Mouse (Mus musculus): ENCODE results near the gene Tmprss6.
A peak's percentile ranks its signal among the peaks of the same experiment; 100 is the strongest.

Gene Tmprss6

DNA sequence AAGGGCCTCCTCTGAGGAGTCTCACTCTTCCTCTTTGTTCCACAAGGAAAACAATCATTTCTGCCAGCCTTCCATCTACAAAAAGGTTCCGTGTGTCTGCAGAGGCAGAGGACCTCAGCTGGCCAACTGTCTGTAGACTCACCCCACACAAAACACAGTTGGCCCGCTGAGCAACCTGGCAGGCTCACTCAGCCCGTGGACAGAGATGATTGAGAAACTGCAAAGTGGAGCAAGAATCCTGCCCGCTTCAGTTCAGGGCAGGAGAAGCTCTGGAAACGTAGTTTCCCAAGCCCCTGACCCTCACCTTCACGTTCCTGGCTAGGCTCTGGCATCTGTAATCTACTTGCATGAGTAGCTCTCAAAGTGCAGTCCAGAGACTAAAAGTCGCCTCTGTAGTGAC is 21.3 kb downstream of the Tmprss6 start:
- DNase-seq (ENCODE audit: low spot score): no peak

DNA sequence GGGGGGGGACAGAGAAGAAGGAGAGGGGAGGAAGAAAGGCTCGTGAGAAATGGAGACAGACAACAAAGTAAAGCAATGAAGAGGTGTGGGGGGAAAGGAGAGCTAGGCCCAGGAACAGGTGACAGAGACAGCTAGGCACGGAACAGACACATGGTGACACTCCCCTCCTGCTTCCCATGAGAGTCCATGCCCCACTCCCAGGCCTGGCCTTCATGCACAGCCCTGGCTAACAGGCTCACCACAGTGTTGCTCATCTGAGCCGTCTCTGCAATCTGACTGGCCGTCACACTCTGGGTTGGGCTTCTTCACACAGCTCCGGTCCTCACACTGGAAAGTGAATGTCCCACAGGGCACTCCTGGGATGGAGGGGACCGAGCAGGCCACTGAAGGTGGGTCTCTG is 24.6 kb downstream of the Tmprss6 start:
- no peak for DNase-seq (ENCODE audit: low spot score)

DNA sequence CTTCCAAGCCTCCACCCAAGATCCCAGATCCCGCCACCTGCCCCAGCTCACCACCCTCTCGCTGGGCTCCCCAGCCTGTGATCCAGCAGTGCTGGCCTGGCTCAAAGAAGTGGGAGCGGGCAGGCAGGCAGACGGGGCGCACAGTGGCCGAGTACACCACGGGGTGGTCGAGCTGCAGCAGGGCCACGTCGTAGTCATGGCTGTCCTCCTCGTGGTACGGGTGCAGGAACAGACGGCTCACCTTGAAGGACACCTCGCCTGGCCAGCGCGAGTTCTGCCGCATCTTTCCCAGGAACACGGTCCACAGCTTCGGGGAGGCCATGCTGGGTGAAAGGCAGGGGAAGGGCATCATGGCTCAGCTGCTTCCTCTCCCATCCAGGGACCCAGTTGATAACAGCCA is 26.2 kb downstream of the Tmprss6 start:
- no peak for DNase-seq (ENCODE audit: low spot score)

DNA sequence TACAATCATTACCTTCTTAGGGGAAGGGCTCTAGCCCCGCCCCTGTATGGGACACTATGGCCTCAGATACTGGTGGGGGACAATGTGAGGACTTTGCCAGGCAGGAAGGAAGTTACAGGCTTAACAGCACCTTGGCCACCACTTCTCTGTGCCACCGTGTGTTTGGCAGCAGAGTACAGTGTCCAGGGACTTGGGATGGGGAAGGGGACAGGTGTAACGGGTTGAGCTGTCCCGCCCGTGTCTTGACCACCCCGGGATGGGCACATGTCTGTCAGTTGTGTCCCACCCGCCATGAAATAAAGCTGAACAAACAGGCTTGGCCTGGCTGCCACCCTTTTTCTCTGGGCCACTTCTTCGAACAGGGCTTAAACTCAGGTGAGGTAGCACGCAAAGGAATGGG is 29.5 kb downstream of the Tmprss6 start:
- no peak for DNase-seq (ENCODE audit: low spot score)

DNA sequence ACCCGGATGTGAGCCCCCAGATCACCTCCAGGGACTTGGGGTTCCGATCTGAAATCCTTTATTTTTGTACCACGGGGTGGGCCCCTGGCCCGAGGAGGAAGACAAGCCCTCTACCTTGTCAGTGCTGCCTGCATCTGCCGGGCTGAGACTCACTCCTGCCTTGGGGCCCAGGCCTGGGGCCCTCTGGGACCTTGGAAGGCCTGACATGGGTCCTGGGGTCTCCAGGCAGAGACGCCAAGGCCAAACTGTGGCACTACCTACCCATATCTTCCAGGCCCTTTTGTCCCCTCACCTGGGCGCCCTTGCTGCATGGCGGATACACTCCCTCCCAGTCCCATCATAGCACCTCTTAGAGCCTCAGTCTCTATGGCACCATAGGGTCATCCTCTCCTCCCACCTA is 29.9 kb downstream of the Tmprss6 start:
- no peak for DNase-seq (ENCODE audit: low spot score)

DNA sequence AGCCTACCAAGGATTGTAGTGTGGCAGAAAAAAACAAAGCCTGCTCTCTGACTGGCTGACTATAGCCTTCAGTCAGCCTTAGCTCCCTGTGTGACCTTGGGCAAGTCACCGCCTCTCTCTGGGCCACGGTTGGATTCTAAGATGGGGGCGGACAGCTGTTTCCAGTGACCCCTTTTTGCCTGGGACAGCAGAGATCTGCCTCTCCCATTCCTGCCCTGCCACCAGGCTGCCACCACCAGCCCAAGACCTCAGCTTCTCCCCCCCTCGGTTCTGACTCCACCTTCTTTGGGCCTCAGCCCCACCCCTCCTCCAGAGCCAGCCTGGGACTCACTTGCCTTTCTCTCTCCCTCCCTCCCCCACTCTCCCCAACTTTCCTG is 30.4 kb downstream of the Tmprss6 start:
- DNase-seq (ENCODE audit: low spot score): no peak

DNA sequence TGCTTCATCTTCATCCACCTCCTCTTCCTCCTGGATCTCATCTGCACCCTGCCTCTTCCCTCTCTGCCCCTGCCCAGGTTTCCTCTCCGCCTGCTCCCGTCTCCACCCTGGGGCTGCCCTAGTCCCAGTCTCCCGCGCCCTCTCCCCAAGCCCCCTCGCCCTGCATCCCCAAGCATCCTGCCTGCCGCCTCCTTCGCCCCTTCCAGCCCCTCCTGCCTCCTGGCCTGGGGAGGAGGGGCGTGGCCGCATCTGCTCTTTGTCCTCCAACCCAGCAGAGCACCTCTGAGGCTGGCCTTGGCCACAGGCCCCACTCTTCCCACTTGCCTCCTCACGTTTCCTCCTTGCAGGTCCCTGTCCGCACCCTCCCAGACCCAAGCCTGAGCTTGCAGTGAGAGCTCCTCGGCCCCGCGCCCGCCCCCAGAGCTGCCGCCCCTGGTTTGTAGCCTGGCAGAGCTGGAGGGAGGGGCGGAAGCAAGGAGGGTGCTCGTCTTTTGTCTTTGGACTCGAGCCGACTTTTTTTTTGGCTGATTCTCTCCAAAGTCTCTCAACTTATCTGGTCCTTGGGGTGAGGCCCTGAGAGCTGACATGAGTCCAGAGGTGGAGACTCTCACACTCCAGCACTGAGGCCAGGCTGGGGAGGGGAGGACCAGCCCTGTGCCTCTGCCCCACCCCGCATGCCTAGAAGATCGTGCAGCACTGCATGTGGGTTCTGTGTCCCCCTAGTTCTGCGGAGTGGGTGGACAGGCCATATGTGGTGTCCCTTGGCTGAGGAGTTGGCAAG is 31.0 kb downstream of the Tmprss6 start:
- DNase-seq (ENCODE audit: low spot score): no peak

DNA sequence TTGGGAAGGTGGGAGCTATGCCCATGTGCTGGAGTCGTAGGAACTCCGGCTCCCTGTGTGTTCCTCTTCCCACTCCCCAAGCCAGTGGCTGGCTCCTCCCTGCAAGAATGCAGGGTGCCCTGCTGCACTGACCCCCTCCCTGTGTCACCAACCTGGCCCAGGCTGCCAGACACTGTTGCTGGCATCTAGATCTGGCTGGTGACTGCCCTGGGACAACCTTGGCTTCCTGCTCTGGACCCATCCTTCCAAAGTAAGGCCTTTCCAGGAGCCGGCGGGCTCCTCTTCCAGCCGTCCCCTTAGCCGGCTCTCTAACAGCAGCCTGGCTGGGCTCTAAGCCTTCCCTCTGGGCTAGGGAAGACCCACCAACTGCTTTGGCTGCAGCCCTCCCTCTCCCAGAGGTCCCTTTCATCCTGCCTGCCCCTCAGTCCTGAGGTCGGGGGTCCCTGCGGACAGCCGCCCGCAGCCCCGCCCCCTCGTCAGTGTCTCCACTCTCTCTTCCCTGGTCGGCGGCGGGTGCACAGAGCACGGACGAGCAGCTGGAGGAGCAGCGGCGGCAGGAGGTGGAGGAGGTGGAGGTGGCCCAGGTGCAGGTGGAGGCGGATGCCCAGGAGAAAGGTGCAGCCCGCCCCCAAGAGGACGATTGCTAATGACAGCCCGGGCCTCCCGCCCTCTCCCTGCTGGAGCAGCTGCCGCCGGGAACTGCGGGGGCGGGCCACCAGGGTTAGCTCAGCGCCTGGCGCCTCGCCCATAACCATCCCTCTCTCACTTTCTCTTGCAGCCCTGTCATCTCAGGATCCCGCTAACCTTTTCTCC is 31.8 kb downstream of the Tmprss6 start:
- peak; percentile 54 for DNase-seq (ENCODE audit: low spot score)

DNA sequence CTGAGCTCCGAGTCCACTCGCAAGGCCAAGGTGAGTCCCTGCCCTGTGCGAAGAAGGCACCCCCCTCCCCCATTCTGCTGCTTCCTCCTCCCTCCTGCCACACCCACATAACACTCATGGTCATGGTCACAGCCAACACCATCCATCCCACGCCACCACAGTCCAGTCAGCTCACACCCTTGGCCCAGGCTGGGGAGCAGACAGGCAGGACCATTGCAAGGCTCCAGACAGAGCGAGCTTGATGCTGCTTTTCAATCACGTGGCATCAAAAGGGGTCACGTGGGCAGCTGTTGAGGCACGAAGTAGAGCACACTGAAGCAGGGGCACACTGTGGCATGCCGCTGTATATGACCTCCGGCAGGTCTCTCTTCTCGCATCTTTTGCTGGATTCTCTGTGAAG is 32.8 kb downstream of the Tmprss6 start:
- DNase-seq (ENCODE audit: low spot score): no peak

DNA sequence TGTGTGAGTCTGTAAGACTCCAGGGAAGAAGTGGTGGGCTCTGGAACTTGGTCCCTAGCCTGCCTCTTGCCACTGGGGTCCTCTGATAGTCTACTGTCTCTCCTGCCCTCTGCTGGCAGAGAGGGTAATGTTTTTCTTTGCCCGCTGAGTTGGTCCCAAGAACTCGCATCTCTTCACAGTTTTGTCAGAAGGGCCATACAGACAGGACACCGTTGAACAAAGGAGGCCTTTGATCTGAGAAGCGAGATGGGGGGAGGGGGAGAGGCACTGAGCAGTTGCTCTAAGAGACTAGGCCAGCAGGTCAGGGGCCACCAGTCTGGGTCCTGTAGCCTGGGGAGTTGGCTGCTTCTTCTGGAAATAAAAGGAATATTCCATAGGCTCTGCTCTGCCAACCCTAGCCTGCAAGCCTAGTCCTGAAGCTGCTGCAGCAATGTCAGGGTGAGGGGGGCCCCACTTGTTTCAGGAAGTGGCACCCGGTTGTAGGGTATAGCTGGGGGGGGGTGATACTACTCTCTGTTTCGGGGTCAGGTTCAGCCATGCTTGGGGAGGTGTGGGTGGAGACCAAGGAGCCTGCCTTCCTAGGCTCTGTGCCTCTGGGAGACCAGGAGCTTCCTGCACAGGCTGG is 33.4 kb downstream of the Tmprss6 start:
- no peak for DNase-seq (ENCODE audit: low spot score)

DNA sequence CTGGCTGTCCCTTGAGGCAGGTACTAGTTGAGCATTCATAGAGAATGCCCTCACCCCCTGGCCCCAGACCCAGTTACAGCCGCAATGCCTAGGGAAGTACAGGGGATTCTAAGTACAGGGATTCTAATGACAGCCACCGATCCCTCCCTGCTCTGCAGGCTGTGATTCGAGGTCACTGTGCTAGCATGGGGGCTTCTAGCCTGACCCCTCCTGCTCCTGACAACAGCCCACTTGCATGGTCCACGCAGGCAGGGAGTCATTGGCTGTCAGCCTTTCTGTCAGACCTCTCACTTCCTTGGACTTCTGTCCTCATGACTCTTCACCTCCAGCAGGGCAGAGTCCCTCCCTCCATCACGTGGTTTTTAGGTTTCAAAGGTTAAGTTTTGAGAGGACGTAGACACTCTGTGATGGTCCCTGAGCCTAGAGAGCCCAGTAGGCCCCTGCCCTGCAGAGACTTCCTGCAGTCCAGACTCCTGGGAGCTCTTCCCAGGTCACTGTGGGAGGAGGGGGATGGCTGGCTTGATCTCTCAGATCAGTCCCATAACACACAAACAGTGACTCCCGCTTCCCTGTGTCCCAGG is 36.8 kb downstream of the Tmprss6 start:
- DNase-seq (ENCODE audit: low spot score): no peak

DNA sequence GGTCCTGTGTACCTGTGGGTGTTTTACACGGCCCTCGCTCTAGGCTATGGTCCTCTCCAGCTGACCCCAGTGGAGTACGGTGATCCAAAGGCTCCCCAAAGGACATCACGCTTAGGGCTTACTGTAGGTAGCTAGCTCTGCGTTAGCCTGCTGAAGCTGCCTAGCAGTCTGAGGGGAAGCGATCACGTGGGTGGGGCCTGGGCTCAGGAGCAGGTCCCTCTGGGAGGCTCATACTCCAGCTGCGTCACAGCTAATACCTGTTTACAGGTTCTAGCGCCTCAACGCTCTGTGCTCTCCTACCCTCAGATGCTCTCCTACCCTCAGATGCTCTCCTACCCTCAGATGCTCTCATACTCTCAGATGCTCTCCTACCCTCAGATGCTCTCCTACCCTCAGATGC is 37.6 kb downstream of the Tmprss6 start:
- DNase-seq (ENCODE audit: low spot score): no peak

DNA sequence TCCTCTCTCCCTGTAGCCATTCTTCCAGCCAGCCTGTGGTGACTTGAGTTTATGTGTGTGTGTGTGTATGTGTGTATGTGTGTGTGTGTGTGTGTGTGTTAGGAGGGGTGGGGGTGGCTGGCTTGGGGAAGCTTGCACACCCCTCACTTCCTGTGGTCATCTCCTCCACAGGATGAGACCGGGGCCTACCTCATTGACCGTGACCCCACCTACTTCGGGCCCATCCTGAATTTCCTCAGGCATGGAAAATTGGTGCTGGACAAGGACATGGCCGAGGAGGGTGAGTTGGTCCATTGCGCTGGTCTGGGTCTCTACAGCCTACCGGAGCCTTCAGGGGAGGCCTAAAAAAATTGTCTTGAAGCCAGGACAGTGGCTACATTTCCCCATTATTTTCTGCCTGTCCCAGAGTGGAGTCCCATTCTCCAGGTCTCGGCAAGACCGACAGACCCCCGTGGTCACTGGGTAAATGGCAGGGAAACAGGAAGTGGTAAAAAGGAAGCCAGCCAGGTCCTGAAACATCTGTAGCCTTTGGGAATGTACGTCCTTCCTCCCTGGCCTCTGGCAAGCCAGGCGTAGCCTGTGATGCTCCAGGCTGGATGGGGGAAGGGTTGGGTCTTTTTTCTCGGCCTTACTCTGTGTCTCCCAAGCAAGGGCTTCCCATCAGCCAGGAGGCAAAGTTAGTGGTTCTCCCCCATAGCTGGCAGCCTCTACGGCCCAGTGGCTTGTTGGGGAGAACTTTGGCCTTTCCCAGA is 38.4 kb downstream of the Tmprss6 start:
- DNase-seq (ENCODE audit: low spot score): no peak

DNA sequence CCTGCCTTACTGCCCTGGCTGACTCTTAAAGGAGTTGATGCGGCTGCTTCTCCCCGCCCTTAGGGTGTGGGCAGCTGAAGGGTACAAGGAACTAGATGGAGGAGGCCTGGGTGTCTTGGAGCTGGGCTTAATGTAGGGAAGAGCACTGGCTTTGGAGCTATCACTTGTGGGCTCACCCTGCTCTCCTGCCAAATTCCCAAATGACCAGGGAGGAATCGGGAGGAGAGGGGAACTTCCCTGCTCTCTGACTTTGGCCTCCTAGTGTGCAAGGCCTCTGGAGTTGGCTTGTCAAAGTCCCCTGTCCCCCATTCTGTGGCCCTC is 39.3 kb downstream of the Tmprss6 start:
- DNase-seq (ENCODE audit: low spot score): no peak

DNA sequence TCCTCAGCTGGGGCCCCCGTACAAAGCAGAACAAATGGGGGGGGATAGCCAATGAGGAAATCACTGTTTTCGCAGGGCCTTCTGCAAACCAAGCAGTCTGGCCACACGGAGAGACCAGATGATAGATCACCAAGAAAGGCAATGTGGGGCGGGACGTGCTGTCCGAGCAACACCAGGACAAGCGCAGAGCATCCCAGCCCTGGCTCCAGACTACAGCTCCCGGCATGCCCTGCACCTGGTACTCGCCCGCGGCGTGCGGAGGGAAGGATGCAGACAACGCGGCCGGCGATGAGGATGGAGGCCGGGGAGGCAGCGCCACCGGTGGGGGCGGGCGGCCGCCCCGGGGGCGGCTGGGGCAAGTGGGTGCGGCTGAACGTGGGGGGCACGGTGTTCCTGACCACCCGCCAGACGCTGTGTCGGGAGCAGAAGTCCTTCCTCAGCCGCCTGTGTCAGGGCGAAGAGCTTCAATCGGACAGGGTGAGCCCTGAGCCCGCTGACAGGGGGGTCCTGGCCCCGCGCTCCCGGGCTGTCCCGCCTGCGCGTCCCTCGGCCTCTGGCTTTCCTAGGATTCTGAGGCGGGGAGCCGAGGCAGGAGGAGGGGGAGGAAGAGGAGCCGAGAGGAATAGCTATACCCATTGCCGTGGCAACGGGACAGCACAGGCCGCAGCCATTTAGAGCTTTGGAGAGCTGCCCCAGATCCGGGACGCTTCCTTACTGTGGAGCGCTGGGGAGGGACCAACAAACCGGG is 39.9 kb downstream of the Tmprss6 start, which contains the start of gene Kctd17:
Gene Kctd17 (plus strand): TSS at position 174 of the 748 bp plus-strand sequence.
- DNase-seq (ENCODE audit: low spot score): peak; percentile 57

DNA sequence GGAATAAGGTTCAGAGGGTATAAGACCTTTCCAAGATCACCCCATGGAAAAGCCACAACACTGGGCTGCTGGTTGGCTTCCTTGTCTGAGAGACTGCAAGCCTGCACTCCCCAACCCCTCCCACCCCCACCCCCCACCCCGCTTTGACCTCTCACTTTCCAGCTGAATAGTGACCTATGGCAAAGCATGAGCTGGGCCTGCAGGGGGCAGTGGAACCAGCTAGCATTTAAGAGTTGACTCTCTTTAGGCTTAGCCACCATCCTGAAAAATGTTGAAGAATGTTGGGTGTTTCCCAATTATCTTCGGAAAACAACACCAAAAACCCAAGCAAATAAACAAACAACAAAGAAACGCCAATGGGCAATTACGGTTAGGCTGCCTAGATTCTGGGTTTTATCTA is 43.2 kb downstream of the Tmprss6 start:
- no peak for DNase-seq (ENCODE audit: low spot score)

DNA sequence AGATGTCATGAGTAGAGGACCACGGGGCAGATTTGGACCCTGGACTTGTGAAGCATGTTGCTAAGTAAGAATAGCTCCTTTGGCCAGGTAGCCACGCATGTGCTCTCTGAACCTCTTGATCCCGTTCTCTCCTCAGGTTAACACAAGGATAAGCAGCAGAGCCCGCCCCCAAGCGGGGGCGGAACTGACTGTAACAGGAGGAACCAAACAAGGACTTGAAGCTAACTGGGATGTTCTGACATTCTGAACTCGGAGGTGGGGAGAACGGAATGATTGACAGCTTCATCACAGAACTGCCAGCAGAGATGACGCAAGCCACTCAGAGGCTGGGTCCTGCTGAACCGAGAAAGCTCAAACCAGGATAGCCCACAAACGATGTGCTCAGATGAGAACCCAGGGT is 43.9 kb downstream of the Tmprss6 start:
- DNase-seq (ENCODE audit: low spot score): no peak

DNA sequence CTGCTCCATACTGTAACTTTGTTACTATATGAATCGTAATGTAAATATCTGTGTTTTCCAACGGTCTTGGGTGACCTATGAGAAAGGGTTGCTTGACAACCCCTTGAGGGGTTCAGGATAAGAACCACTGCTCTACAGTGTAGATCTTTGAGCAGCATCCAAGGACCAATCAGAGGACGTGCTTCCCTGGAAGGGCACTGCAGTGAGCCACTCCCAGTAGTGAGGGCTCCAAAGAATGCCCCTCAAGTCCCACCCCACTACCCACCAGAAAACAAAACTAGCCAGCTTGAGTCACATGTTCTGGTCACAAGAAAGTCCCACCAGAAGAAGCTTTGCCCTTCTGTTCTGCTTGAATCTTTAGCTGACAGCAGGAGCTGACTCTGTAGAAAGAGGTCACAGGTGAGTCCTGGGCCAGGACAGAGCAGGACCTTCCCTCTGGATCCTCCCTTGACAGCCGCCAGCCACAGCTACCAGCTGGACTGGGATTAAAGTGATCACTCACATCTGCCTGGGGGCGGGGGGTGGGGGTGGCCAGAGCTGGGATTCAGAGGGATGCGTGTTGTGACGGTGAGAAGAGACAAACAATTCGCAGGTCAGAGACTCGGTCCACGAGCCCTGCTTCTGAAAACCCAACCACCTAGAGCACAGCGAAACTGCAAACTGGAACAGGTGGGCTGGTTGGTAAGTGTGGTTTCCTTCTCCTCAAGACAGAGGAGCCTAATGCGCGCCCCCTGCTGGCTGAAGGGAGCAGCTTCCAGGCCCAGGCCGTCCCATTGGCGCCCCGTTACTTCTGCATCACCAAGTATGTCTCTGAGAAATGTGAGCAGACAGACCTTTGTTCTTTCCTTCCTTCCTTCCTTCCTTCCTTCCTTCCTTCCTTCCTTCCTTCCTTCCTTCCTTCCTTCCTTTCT is 46.1 kb downstream of the Tmprss6 start:
- peak; percentile 65 for DNase-seq (ENCODE audit: low spot score)

DNA sequence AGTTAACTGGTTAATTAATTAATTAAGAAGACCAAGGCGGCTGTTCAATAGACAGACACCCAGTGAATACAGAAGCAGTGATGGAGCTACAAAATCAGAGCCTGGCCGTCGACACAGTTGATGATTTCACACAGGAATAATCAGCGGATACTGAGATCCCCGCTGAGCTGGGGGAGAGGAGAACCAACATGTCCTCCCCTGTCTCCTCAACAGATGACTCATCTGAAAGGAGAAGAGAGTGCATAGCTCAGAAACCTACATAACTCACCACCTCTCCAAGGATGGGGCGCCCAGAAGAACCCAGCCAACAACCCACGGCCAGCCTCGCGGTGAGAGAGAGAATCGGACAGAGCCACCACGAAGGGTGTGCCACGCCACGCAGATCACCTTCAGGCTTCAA is 48.0 kb downstream of the Tmprss6 start:
- DNase-seq (ENCODE audit: low spot score): no peak

DNA sequence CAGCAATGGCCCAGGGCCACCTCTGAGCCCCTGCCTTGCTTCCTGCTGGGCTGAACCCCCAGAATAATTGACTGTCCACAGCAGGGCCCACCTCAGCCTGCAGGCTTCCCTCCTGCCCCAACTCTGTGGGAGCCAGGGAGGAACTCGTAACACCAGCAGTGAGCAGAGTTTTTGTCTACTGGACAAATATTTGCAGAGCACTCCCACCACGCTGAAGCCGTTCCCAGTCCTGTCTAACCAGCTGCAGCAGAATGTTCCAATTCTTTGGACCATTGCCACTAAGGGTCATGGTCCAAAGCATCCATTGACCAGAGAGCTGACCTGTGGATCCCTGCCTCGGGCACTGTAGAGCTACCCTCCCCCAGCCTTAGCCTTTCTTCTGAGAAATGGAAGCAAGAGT is 51.5 kb downstream of the Tmprss6 start:
- DNase-seq (ENCODE audit: low spot score): no peak

Data from urinary bladder, postnatal 10 days (tissue).